Mouse (Mus musculus) kidney, adult 11 months (tissue): Measurements from ENCODE around the gene Ace2.

Source experiments
- DNase-seq: peaks from one replicate; pipeline ENCODE4 v3.0.0; 2022

Gene Ace2

GRCm38 (mm10) chrX:164139032-164139431 lies at the start of gene Ace2:
TSS of gene Ace2 (plus strand) at chrX:164139332.
- DNase-seq, result no peak

DNA sequence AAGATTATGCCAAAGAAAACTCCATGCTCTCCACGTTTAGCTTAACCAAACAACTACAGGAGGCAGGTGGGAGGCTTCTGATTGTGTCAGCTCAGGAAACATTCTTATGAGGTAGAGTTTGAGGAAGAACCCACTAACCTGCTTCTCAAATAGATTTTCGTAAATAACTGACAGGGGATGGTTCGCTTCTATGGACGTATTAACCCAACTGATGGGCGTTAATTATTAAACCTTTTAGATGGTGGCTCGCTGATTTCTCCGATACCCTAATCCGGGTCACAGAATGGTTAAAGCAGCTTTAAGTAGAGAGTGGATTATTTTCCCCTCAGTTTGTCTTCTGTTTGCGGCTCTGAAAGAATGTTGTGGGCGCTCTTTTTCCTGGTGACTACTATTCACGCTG lies 49.2 kb upstream of the Ace2 start:
- DNase-seq, result peak; percentile 15

DNA sequence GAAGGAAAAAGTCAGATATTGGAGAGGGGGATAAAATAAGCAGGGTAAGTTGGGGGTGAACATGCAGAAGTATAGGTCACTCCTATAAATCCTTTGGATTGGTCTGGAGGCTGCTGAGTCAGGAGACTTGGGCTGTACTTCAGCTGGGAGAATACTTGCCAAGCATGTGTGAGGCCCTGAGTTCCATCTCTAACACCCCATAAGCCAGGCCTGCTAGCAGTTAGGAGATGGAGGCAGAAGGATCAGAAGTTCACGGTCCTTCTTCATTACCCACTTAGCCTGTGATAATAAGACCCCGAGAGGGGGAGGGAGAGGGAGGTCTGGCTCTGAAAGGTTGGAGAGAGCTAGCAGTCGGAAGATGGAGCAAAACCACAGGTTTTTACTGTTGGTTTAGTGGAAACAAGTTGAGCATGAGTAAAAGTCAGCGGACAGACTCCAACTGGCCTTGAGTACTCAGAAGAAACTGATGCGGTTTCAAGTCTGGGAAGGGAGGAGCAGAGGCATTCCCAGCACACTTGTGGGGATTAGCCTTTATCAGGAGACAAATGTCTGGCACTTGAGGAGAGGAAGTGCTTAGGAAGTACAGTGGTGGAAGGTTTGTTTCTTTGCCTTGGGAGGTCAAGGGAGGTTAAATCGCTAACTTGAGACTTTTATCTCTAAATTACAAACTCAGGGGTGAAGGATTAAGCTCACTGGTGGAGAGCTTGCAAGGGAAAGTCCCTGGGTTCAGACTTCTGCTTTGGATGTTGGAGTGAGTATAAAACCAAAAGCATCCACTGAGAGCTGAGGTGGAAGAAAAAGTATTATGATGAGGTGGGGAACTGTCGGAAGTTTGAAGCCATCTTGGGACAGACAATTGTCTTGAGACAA lies 46.6 kb upstream of the Ace2 start:
- DNase-seq, result no peak

DNA sequence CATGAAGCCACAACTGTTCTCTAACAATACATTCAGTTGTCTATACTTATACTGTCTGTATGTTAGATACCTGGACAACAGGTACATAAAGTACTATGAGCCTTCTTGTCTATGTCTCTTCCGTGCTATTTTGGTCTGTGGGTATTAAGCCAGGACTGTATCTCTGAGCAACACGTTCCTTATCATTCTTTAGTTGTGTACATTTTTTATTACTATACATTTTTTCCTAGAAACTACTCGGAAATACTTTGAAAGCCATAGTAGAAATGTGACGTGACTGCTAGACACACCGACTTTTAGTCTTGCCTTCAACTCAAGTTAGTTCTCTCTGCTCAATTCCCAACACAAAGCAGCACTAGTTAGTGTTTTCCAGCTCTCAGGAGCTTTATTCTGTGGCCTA lies 45.7 kb upstream of the Ace2 start:
- no peak for DNase-seq

DNA sequence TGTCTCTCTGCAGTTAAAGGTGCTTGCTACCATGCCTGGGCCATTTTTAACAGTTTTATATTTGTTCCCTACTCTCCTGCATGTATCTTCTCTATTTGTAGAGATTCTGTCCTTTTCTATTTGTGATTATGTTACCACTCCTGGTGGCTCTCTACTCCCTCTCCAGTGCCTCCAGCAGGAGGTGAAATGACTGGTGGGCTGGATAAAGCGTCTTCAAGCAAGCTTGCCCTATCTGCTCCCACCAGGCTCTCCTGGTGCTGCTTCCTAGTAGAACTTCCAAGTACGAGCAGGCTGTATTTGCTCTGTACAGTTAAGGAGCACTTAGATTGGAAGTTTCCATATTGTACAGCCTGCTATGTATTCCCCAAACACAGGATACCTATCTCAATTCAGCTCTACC lies 43.3 kb upstream of the Ace2 start:
- no peak for DNase-seq

DNA sequence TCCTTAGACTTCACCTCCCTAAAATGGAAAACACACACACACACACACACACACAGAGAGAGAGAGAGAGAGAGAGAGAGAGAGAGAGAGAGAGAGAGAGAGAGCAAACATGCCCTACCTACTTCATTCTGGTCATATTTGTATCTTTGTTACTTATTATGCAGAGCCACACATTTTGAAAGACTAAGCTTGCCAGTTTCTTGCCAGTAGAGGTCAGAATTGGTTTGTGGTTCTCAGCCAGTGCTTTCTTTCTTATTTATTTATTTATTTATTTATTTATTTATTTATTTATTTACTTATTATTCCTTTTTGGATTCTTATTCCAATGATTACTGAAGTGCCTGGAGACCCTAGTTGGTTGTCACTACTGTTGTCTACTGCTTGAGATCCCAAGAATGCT lies 37.6 kb upstream of the Ace2 start:
- DNase-seq, result no peak

DNA sequence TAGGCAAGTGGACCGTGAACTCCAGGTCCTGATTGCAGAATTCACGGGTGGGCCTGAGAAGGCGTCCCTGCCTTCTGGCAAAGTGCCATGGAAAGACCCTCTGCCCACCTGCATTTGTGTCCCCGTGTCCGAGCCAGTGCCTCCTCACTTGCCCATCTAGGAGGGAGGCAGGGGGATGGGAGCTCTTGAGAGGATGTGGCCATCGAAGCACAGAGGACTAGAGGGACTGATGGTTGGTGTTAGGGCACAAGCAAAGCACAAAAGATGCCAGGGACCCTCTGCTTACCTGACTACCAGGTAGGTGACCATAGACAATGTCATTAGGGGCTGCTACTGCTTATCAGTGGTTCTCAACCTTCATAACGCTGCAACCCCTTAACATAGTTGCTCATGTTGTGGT lies 36.9 kb upstream of the Ace2 start:
- DNase-seq, result no peak

- no peak for DNase-seq
Observed at GRCm38 (mm10) chrX:164102656-164103055, 36.5 kb upstream of the Ace2 start.

DNA sequence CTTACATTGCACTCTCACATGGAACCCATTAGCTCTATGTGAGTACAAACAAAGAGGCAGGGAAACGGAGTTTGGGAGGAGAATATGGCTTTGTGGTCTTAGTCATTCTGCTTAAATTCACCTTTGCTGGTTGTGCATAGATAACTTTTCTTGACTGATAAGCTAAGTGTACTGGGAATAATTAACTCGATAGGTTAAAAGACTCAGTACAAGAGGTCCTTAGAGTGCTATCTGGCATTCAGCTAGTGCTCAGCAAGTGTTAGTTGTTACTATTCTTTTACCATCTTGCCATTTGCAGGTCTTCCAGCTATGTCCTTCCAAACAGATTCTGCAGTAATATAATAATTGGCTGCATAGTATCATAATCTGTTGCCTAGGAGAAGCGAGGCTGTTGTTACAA lies 28.0 kb upstream of the Ace2 start:
- no peak for DNase-seq

DNA sequence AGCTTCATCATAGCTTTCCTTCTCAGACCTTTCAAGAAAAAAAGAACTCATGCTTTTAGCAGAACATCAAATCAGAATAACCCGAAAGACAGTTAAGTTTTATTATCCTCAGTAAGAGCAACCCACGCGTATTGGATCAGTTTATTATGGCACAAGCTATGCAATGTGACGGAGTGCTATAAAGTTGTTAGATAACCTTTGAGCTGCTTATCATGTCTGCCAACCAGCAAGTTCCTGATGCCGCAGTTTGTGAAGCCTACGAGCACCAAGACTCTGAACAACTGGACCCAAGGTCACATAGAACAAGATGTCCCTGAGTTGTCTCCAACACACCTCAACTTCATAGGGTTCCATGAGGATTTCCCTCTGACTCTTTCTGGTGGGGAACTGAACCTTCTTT lies 25.4 kb upstream of the Ace2 start:
- DNase-seq, result no peak

- no peak for DNase-seq
Observed at GRCm38 (mm10) chrX:164123942-164124341, 15.2 kb upstream of the Ace2 start.

- no peak for DNase-seq
Observed at GRCm38 (mm10) chrX:164133531-164133930, 5.6 kb upstream of the Ace2 start.

DNA sequence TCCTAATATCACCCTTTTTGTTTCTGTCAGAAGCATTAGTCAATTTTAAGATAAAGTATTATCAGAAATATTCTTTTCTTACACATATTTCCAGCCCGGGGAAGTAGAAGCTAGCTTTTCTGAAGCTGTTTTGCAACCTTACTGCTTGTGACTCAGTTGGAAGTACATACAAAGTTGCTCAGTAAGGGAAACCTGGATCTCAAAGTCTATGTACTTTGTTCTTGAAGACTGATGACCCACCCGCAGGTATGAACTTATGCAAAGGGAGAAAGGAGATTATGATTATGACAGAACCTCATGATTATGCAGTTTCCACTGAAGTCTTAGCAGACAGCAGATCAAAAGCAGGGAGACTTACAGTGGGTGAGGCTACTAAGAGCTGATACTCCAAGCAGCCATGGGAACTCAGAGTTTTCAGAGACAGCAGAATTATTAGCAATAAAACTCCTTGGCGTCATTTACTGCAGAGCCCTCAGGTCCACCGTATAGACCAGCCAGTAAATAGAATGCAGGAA lies 3.8 kb upstream of the Ace2 start:
- DNase-seq, result no peak

GRCm38 (mm10) chrX:164145463-164146250 lies 6.5 kb downstream of the Ace2 start:
- DNase-seq, result no peak

- peak; percentile 53 for DNase-seq
Observed at GRCm38 (mm10) chrX:164152703-164153102, 13.6 kb downstream of the Ace2 start.

DNA sequence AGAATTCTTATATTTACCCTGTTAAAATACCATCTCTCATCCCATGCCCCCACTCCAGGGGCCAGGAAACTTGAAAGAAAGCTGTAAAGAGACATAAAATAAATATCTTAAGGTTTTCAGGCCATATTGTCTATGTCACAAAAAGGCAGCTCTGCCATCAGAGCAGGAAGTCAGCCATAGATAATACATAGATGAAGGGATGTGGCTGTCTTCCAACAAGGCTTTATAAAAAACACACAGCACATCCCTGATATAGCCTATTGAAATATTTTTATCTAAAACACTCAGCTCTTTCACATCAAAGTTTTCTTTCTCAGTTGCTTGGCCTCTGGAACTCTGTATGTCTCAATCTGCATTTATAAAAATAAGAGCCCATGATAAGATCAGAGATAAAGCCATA lies 14.5 kb downstream of the Ace2 start:
- no peak for DNase-seq

GRCm38 (mm10) chrX:164154594-164154993 lies 15.5 kb downstream of the Ace2 start:
- DNase-seq, result no peak

DNA sequence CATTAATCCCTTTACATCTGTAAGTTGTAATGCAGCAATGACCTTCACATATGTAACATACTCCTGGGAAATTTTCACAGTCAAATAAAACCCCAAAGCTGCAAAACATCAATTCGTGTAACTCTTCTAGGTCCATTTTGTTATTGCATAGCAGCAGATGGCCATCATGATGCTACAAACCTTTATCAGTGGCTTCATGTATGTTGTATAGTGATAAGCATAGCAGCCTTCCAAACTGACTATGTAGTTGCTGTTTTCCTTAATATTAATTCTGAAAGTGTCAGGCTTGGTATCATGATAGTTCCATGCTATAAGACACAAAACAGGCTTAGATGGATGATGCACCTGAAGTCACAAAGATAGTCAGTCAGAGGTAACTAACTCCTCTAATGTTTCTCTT lies 25.5 kb downstream of the Ace2 start:
- DNase-seq, result no peak

DNA sequence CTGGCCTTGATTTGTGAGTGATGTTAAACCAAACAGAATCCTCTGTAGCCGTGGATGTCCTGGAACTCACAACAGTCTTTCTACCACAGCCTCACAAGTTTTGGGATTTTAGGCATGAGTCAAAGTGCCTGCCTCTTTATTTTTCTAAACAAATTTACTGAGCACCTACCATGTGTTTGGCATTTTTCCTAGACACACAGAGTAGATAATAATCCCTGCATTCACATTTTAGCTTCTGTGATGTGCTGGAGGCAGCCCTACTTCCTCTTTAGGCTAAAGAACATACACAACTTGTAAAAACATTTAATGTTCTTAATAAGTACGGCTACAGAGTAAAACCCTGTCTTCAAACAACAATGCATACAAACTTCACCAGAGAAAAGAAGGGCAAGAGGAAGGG lies 31.9 kb downstream of the Ace2 start:
- no peak for DNase-seq

DNA sequence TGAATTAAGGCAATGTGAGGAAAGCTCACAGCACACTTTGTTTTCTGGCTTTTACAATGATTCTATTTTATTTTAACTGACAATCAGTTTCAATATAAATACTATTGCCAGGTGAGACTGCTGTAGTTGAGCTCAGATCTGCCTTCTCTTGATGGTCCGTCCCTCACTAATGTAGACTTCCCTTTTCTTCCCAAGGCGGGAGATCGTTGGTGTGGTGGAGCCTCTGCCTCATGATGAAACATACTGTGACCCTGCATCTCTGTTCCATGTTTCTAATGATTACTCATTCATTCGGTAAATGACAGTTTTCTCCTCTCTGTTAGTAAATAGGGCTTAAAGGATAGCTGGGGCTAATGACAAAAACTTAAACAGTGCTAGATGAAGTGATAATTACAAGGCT lies 34.7 kb downstream of the Ace2 start:
- no peak for DNase-seq

DNA sequence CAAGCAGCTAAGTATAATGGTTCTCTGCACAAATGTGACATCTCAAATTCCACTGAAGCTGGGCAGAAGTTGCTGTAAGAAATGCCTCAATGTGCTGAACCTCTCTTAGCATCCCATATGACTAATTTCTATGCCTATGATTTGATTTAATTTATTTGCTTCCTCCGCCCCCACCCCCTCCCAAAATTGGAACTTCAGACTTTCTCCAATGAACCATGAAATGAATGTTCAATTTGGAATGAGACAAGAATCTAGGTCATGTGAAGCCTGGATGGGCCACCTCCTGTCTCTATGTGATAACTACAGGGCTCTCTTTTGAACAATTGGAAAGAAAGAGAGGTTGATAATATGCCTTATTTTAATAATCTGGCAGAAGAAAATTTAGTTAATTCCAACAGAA lies 36.2 kb downstream of the Ace2 start:
- no peak for DNase-seq

GRCm38 (mm10) chrX:164175780-164176179 lies 36.6 kb downstream of the Ace2 start:
- no peak for DNase-seq

DNA sequence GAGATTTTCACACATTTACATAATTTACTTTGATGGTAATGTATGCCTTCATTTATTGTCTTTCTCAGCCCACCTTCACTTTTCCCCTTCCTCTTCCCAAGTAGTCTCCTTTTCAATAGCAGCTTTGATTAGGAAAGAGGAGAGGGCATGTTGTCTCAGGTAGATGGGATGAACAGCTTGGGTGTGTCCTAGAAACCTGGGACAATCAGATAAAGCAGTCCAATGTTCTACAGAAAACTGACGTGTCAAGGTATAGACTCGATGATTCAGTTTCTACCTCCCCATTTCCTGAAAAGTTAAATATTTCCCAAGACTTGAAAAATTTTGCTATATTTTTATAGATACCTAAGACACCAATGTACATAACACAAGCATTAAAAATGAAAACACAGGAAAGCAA lies 39.7 kb downstream of the Ace2 start:
- no peak for DNase-seq

DNA sequence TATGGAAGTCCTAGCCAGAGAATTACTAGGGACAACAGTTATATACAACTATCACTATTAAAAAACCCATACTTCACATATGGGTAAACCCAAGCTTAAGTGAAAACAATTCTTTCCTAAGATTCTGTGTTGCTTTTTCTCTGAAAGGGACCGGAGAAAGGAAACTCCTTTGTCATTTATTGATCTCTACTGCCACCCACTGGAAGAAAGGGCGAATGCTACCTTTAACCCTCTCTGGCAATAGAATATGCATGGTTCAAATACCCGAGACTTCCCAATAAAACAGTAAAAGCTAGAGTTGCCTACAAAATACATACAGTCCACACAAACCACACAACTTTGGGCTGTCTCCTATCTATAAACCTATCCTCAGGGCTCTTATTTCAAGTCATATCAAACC lies 40.6 kb downstream of the Ace2 start:
- peak; percentile 20 for DNase-seq
